Mouse (Mus musculus): ENCODE results near the gene Rnf121.
"Not testable (repeated sequence)": the region's sequence is repeated elsewhere in the genome, so short reads cannot be mapped to it uniquely, and the experiment has no call there.

Rnf121 gene

GRCm38 (mm10) chr7:102064655-102065045, 619 bp downstream of the Rnf121 start:
- no peak for DNase-seq (ENCODE audit: low spot score in 2 of 2)

- DNase-seq (ENCODE audit: low spot score in 2 of 2), result no peak
Observed at GRCm38 (mm10) chr7:102063891-102064290, 1.4 kb downstream of the Rnf121 start.

GRCm38 (mm10) chr7:102062203-102062602, 3.1 kb downstream of the Rnf121 start:
- no peak for DNase-seq (ENCODE audit: low spot score in 2 of 2)

GRCm38 (mm10) chr7:102061353-102061752, 3.9 kb downstream of the Rnf121 start:
- DNase-seq (ENCODE audit: low spot score in 2 of 2), result no peak

- DNase-seq (ENCODE audit: low spot score in 2 of 2), result not testable (repeated sequence)
Observed at GRCm38 (mm10) chr7:102048524-102048923, 16.7 kb downstream of the Rnf121 start.

- no peak for DNase-seq (ENCODE audit: low spot score in 2 of 2)
Observed at GRCm38 (mm10) chr7:102042314-102042713, 23.0 kb downstream of the Rnf121 start.

- DNase-seq (ENCODE audit: low spot score in 2 of 2), result no peak
Observed at GRCm38 (mm10) chr7:102037318-102037717, 28.0 kb downstream of the Rnf121 start.

GRCm38 (mm10) chr7:102035534-102035933, 29.7 kb downstream of the Rnf121 start:
- no peak for DNase-seq (ENCODE audit: low spot score in 2 of 2)

GRCm38 (mm10) chr7:102034904-102035303, 30.4 kb downstream of the Rnf121 start:
- DNase-seq (ENCODE audit: low spot score in 2 of 2), result no peak

GRCm38 (mm10) chr7:102025187-102026119, 39.8 kb downstream of the Rnf121 start:
- no peak for DNase-seq (ENCODE audit: low spot score in 2 of 2)

- no peak for DNase-seq (ENCODE audit: low spot score in 2 of 2)
Observed at GRCm38 (mm10) chr7:102023821-102024220, 41.4 kb downstream of the Rnf121 start.

- DNase-seq (ENCODE audit: low spot score in 2 of 2), result not testable (repeated sequence)
Observed at GRCm38 (mm10) chr7:102020934-102021333, 44.3 kb downstream of the Rnf121 start.

- DNase-seq (ENCODE audit: low spot score in 2 of 2), result no peak
Observed at GRCm38 (mm10) chr7:102019362-102019761, 45.9 kb downstream of the Rnf121 start.

GRCm38 (mm10) chr7:102018590-102018989, 46.7 kb downstream of the Rnf121 start, which contains the start of gene Il18bp:
TSS of gene Il18bp (minus strand) at chr7:102018690.
- no peak for DNase-seq (ENCODE audit: low spot score in 2 of 2)

- DNase-seq (ENCODE audit: low spot score in 2 of 2), result no peak
Observed at GRCm38 (mm10) chr7:102018034-102018433, 47.2 kb downstream of the Rnf121 start.

GRCm38 (mm10) chr7:102017452-102017851, 47.8 kb downstream of the Rnf121 start:
- no peak for DNase-seq (ENCODE audit: low spot score in 2 of 2)

GRCm38 (mm10) chr7:102016936-102017335, 48.3 kb downstream of the Rnf121 start:
- no peak for DNase-seq (ENCODE audit: low spot score in 2 of 2)

GRCm38 (mm10) chr7:102014995-102015394, 50.3 kb downstream of the Rnf121 start:
- no peak for DNase-seq (ENCODE audit: low spot score in 2 of 2)

GRCm38 (mm10) chr7:102013416-102013815, 51.9 kb downstream of the Rnf121 start:
- no peak for DNase-seq (ENCODE audit: low spot score in 2 of 2)

GRCm38 (mm10) chr7:102011855-102012254, 53.4 kb downstream of the Rnf121 start:
- DNase-seq (ENCODE audit: low spot score in 2 of 2), result no peak

GRCm38 (mm10) chr7:102006520-102006919, 58.7 kb downstream of the Rnf121 start:
- no peak for DNase-seq (ENCODE audit: low spot score in 2 of 2)

GRCm38 (mm10) chr7:102000921-102001630, 64.2 kb downstream of the Rnf121 start:
- no peak for DNase-seq (ENCODE audit: low spot score in 2 of 2)

GRCm38 (mm10) chr7:102000296-102000695, 65.0 kb downstream of the Rnf121 start:
- DNase-seq (ENCODE audit: low spot score in 2 of 2), result no peak

Measured in spleen, postnatal 10 days (tissue).